Mouse (Mus musculus) embryonic fibroblast, embryonic 13.5 days (primary cell): ENCODE data around the gene Tmem165. TPM values are rescaled to one million over a fixed set of nuclear protein-coding genes. Genes with fewer than 3 reads are reported as not detected.

ENCODE experiments used
- H3K27ac ChIP-seq: 2 replicates; pipeline ENCODE4 v1.5.1; 2012; ENCODE audit warnings: low read length, control low read depth, inconsistent platforms; ENCODE audit not compliant: insufficient read depth
- H3K4me1 ChIP-seq: 2 replicates; pipeline ENCODE4 v1.6.1; 2011; ENCODE audit warnings: low read length; ENCODE audit not compliant: control insufficient read depth, insufficient read depth
- H3K4me3 ChIP-seq: 2 replicates; pipeline ENCODE4 v1.5.1; 2011; ENCODE audit warnings: mild to moderate bottlenecking, control low read depth, low read length; ENCODE audit not compliant: insufficient read depth
- CTCF ChIP-seq: IDR thresholded peaks from 2 replicates; pipeline ENCODE4 v1.5.1; 2011; ENCODE audit warnings: mild to moderate bottlenecking, control low read depth, low read length, moderate library complexity, borderline replicate concordance; ENCODE audit not compliant: insufficient read depth
- POLR2A ChIP-seq: IDR thresholded peaks from 2 replicates; pipeline ENCODE4 v1.6.1; 2011; ENCODE audit warnings: low read depth, mild to moderate bottlenecking, control low read depth, low read length, moderate library complexity
- polyA plus RNA-seq: library from polyadenylated mRNA; stranded (reverse); fragments of >200 nt; gene quantifications from 2 replicates; pipeline ENCODE4 v1.2.4, GENCODE M21; 2011; ENCODE audit warnings: low read depth; ENCODE audit not compliant: missing spikeins, insufficient read length

Tmem165 gene
- polyA plus RNA-seq, 1 experiment: 174 TPM

DNA sequence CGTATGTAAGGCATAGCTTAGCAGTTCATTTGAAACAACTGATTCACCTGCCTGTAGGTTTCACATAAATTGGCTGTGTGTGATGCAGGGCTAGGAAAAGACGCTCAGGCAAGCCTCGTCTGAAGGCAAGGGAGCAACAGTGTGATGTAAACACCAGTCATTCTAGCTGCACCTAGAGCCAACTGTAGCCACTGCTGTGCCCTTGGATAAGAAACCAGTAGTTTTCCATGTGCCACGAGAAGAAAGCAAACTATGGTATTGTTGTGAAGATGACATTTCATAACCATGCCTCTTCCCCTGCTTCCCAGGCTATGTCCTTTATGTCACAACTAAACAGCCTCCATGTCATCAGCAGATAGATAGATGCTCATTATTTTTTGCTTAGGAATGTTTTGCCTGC, 40.3 kb upstream of the Tmem165 start:
- no peak overlapping the region for H3K27ac ChIP-seq

DNA sequence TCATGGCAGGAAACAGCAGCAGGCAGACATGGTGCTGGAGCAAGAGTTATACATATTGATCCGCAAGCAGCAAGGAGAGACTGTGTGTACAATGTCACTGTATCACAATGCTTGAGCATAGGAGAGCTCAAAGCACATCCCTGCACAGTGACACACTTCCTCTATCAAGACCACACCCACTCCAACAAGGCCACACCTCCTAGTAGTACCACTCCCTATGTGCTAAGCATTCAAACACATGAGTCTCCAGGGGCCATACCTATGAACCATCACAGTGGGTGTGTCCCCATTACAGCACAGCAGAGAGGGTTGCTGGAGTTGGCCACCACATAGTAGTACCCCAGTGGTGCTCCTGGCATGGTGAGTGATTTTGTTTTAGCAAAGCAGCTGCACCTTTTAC, 37.3 kb upstream of the Tmem165 start:
- H3K27ac ChIP-seq: no peak overlapping the region
- H3K4me3 ChIP-seq: no peak overlapping the region
- TF ChIP-seq POLR2A: no peak
- TF ChIP-seq CTCF: no peak
- no peaks in the 10 kb centered on the region for H3K4me1 ChIP-seq

More for the DNA sequence above, 40.3 kb upstream of the Tmem165 start:
- H3K4me3 ChIP-seq: no peak overlapping the region
- TF ChIP-seq POLR2A: no peak
- no peak for TF ChIP-seq CTCF
- no peaks in the 10 kb centered on the region for H3K4me1 ChIP-seq

DNA sequence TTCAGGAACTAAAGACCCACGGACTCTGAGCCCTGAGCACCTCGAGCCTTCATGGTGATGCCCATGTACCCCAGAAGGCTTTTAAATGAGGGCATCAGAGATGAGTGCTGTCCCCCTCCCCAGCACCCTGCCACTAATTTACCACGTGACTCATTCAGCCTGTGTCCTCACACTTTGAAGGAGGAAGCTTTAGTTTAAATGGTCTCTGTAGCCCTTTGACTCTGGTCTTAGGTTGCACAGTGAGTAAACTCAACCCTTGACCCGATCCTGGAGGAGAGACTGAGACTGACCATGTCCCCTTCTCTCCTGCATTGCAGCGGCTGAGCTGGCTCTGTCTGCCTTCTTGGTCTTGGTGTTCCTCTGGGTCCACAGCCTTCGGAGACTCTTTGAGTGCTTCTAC, 34.2 kb upstream of the Tmem165 start:
- TF ChIP-seq POLR2A: no peak
- TF ChIP-seq CTCF: no peak
- Histone ChIP-seq H3K27ac (no peak overlapping the region), H3K4me1 (no peaks in the 10 kb centered on the region), H3K4me3 (no peak overlapping the region)

DNA sequence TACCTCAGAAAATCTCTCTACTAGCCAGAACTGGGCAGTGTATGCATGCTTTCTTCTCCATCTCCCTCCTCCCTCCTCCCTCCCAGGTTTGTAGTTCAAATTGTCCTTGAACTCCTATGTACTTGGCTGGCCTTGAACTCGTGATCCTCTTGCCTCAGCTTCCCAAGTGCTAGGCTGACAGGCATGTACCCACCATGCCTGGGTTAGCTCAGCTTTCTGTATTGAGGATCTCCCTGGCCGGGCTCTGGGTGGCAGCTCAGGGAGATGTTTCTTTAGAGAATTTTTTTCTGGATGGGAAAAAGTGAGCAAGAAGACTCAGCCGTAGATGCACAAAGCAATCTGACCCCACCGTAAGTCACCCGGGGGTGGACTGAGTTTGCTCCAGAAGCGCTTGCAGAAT, 30.7 kb upstream of the Tmem165 start:
- no peak for TF ChIP-seq POLR2A
- Histone ChIP-seq H3K4me1 (no peaks in the 10 kb centered on the region), H3K4me3 (no peak overlapping the region), H3K27ac (no peak overlapping the region)

DNA sequence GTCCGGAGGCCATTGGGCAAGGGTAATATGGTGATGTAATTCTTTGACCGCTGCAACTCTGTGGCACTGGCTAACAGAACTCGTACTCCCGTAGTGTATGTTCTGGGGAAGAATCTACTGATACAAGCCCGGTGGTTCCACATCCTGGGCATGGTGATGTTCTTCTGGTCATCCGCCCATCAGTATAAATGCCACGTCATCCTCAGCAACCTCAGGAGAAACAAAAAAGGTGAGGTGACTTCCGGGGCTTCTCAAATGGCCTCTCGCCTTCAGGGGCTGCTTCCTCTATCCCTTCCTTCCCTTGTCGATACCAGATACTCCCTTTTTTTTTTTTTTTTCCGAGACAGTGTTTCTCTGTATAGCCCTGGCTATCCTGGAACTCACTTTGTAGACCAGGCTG, 30.2 kb upstream of the Tmem165 start:
- Histone ChIP-seq H3K27ac (no peak overlapping the region), H3K4me1 (no peaks in the 10 kb centered on the region), H3K4me3 (no peak overlapping the region)
- TF ChIP-seq POLR2A (no peak), CTCF (no peak)

DNA sequence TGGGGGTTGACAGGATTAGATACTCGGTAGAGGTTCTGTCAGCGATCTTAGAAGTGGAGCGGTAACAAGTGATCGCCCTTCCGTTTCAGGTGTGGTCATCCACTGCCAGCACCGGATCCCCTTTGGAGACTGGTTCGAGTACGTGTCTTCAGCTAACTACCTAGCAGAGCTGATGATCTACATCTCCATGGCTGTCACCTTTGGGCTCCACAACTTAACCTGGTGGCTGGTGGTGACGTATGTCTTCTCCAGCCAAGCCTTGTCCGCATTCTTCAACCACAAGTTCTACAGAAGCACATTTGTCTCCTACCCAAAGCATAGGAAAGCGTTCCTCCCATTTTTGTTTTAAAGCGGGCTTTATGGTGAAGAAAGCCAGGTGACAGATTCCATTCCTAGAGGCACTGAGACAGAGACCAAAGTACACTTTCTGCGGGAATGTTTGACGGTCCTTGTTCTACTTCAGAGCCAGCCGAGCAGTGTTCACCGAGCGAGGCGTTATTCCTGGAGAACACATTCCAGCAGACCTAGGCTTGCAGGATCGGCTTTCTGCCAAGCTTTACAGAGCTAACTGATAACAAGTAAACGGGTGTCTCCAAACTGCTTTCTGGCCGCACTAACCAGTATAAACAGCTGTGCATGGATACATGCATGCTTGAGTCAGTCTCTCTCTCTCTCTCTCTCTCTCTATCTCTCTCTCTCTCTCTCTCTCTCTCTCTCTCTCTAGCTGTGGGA, 29.1 kb upstream of the Tmem165 start:
- Histone ChIP-seq H3K4me1 (no peaks in the 10 kb centered on the region), H3K27ac (no peak overlapping the region), H3K4me3 (no peak overlapping the region)
- TF ChIP-seq POLR2A (no peak), CTCF (no peak)

DNA sequence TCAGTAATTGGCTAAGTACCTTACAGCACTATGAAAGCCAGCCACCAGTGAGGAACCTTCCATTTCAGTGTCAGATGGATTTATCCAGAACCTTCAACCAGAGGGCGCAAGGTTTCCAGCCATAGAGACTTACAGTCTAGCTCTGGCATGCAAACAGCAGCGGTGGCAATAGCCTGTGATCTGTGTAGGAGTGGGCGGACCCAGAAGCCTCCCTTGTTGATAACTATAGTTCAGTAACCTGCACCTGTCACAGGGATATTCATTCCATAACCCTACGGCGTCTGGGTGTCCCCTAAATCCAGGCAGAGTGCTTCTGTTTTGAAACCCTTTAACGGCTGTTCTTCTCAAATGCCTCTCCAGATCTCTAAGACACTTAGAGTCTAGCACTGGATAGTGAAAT, 24.1 kb upstream of the Tmem165 start:
- TF ChIP-seq CTCF: no peak
- TF ChIP-seq POLR2A: no peak

DNA sequence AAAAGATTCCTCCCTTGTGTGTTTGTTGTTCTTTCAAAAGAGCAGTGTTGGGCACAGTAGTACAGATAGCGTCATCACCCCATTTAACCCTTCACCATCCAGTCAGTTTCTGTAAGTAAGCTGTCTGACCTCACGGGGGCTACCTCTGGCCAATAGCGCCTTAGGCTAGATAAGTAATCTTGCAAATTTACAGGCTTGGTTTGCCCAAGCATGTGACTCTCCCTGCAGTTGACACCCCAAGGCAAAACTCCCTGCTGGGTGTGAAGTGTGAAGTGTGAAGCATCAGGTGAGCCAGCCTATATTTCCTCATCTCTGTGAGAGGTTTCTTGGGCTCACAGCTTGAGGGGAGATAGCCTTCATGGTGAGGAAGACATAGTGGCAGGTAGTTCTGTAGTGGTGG, 23.6 kb upstream of the Tmem165 start:
- no peak overlapping the region for H3K27ac ChIP-seq
- TF ChIP-seq POLR2A (no peak), CTCF (no peak)
- H3K4me3 ChIP-seq: no peak overlapping the region
- H3K4me1 ChIP-seq: no peaks in the 10 kb centered on the region

More for the DNA sequence above, 24.1 kb upstream of the Tmem165 start:
- no peak overlapping the region for H3K4me3 ChIP-seq
- H3K27ac ChIP-seq: no peak overlapping the region
- no peaks in the 10 kb centered on the region for H3K4me1 ChIP-seq

DNA sequence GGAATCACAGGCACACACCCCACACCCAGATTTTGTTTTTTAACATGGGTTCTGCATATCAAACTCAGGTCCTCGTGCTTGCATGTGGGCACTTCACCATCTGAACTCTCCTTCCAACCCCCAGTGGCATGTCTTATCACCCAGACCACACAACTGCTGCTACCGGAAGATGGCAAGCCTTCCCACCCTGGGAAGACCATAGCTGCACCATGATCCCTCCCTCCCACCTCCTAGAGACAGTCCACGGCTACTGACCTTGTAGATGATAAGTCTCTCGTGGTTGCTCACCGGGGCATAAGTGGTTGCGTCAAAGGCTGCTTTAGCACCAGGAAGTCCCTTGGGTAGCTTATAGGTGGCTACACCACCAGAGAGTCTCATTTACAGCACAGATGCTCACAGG, 22.2 kb upstream of the Tmem165 start:
- no peaks in the 10 kb centered on the region for H3K4me1 ChIP-seq
- H3K4me3 ChIP-seq: no peak overlapping the region
- no peak for TF ChIP-seq POLR2A
- TF ChIP-seq CTCF: no peak
- H3K27ac ChIP-seq: no peak overlapping the region

DNA sequence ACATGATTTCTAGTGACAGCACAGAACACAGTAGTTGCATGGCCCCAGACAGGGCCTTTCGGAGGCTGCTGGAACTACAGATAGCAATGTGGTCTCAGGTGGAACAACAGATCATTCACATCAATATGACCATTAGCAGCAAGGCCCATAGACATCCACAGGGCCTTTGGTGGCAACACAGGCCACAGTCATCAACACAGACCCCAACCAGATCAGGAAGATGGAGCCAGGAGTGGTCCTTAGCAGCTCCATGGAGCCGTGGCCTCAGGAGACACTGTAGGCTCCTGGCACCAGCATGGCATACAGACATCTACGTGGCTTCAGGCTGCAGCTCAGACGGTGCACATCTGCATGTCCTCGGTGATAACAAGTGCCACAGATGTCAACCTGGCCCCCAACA, 20.8 kb upstream of the Tmem165 start:
- TF ChIP-seq CTCF (no peak), POLR2A (no peak)

More for the DNA sequence above, 20.8 kb upstream of the Tmem165 start:
- H3K27ac ChIP-seq: no peak overlapping the region
- H3K4me3 ChIP-seq: no peak overlapping the region
- H3K4me1 ChIP-seq: no peaks in the 10 kb centered on the region
